Mouse (Mus musculus) adrenal gland, postnatal 0 days (tissue): ENCODE data around the gene H2-T22. TPM values are rescaled to one million over a fixed set of nuclear protein-coding genes. Genes with fewer than 3 reads are reported as not detected.

Experiments used
- polyA plus RNA-seq: library from polyadenylated mRNA; unstranded; fragments of >200 nt; fragmentation: Nextera tagmentation; extraction: Ambion mirVana; gene quantifications from 2 replicates; pipeline ENCODE4 v1.2.1, GENCODE M21; 2015

The H2-T22 gene
- polyA plus RNA-seq, result 27.9 and 31.3 TPM in 2 replicates

GRCm38 (mm10) chr17:36042610-36043169, at the start of gene H2-T22, which contains the start of gene Gm6034:
Gene H2-T22 (minus strand): TSS chr17:36042747.
Gene Gm6034 (plus strand): TSS chr17:36042961.

DNA sequence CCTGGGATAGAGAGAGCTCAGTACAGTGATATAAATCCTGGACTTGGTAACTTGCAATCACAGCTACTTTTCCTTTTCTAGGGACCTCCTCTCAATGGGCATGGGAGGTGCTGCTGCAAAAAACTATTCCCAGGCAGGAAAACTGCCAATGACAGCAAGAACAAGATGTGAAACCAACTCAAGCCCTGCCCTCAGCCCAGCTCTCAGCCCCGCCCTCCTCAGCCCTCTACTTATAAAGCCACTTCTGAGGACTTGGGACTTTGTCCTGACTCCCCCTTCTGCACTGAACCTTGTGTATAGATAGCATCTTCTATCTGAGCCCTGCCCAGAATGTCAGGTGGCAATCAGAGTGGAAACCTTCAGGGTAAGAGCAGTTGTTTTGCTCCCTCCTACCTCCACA, 15.8 kb upstream of the H2-T22 start, which contains the start of gene Gm11127:
TSS of gene Gm11127 (minus strand) at position 10 of the 400 bp plus-strand sequence.

GRCm38 (mm10) chr17:36032351-36032875, 10.1 kb downstream of the H2-T22 start, which contains the start of gene H2-T23:
Gene H2-T23 (minus strand): TSS chr17:36032855.

GRCm38 (mm10) chr17:36020191-36021073, 22.1 kb downstream of the H2-T22 start, which contains the start of gene H2-T24:
Gene H2-T24 (minus strand): TSS chr17:36020560.

Other genes starting within 250 kb of the H2-T22 start
- gene Ier3, start 221.1 kb downstream of the H2-T22 start, polyA plus RNA-seq, result 22.9 and 31.0 TPM in 2 replicates
- 82.1 and 88.2 TPM in 2 replicates for gene Flot1, start 219.5 kb downstream of the H2-T22 start, polyA plus RNA-seq
- 314 and 519 TPM in 2 replicates for gene Tubb5, start 204.4 kb downstream of the H2-T22 start, polyA plus RNA-seq
- gene Mdc1, start 201.2 kb downstream of the H2-T22 start, polyA plus RNA-seq, result 3.0 and 4.6 TPM in 2 replicates
- 19.3 and 27.9 TPM in 2 replicates for gene Nrm, start 181.4 kb downstream of the H2-T22 start, polyA plus RNA-seq
- gene Ppp1r18, start 177.2 kb downstream of the H2-T22 start, polyA plus RNA-seq, result 22.2 and 26.9 TPM in 2 replicates
- gene Dhx16, start 162.9 kb downstream of the H2-T22 start, polyA plus RNA-seq, result 16.3 and 22.6 TPM in 2 replicates
- gene 2310061I04Rik, start 145.3 kb downstream of the H2-T22 start, polyA plus RNA-seq, result 13.8 and 19.1 TPM in 2 replicates
- gene Atat1, start 132.7 kb downstream of the H2-T22 start, polyA plus RNA-seq, result 33.6 and 43.3 TPM in 2 replicates
- 48.8 and 78.3 TPM in 2 replicates for gene Mrps18b, start 126.4 kb downstream of the H2-T22 start, polyA plus RNA-seq
- 14.8 and 22.8 TPM in 2 replicates for gene Ppp1r10, start 126.3 kb downstream of the H2-T22 start, polyA plus RNA-seq
- gene Abcf1, start 73.0 kb downstream of the H2-T22 start, polyA plus RNA-seq, result 50.8 and 70.0 TPM in 2 replicates
- 32.3 and 38.9 TPM in 2 replicates for gene Gnl1, start 62.9 kb downstream of the H2-T22 start, polyA plus RNA-seq
- gene Prr3, start 62.5 kb downstream of the H2-T22 start, polyA plus RNA-seq, result 19.0 and 23.8 TPM in 2 replicates
- 2.0 and 2.2 TPM in 2 replicates for gene H2-T24, start 22.2 kb downstream of the H2-T22 start, polyA plus RNA-seq
- gene H2-T23, start 9.9 kb downstream of the H2-T22 start, polyA plus RNA-seq, result 47.7 and 51.8 TPM in 2 replicates
- not detected in 2 replicates for gene Gm6034, start 214 bp upstream of the H2-T22 start, polyA plus RNA-seq
- gene Gm11127, start 15.6 kb upstream of the H2-T22 start, polyA plus RNA-seq, result 0.47 TPM in 1 of 2 replicates, not detected in the other
- not detected in 2 replicates for gene Gm19684, start 78.9 kb upstream of the H2-T22 start, polyA plus RNA-seq
- gene Gm7030, start 86.7 kb upstream of the H2-T22 start, polyA plus RNA-seq, result not detected in 2 replicates
- 0.16 TPM in 1 of 2 replicates, not detected in the other for gene Gm8909, start 125.8 kb upstream of the H2-T22 start, polyA plus RNA-seq
- gene H2-T3, start 147.5 kb upstream of the H2-T22 start, polyA plus RNA-seq, result 0.08 TPM in 1 of 2 replicates, not detected in the other
- 117 and 125 TPM in 2 replicates for gene Rpp21, start 215.3 kb upstream of the H2-T22 start, polyA plus RNA-seq
- 9.3 and 9.9 TPM in 2 replicates for gene Trim39, start 229.5 kb upstream of the H2-T22 start, polyA plus RNA-seq
- gene H2-M10.2, start 243.7 kb upstream of the H2-T22 start, polyA plus RNA-seq, result not detected in 2 replicates